Mouse (Mus musculus): ENCODE data around the gene Mapk14. TPM values are rescaled to one million over a fixed set of nuclear protein-coding genes. Genes with fewer than 3 reads are reported as not detected.
"Not testable (repeated sequence)": the region's sequence is repeated elsewhere in the genome, so short reads cannot be mapped to it uniquely, and the experiment has no call there.

Mapk14 gene
- total RNA-seq, 2 experiments from 2014 or later: 100 to 111 TPM

DNA sequence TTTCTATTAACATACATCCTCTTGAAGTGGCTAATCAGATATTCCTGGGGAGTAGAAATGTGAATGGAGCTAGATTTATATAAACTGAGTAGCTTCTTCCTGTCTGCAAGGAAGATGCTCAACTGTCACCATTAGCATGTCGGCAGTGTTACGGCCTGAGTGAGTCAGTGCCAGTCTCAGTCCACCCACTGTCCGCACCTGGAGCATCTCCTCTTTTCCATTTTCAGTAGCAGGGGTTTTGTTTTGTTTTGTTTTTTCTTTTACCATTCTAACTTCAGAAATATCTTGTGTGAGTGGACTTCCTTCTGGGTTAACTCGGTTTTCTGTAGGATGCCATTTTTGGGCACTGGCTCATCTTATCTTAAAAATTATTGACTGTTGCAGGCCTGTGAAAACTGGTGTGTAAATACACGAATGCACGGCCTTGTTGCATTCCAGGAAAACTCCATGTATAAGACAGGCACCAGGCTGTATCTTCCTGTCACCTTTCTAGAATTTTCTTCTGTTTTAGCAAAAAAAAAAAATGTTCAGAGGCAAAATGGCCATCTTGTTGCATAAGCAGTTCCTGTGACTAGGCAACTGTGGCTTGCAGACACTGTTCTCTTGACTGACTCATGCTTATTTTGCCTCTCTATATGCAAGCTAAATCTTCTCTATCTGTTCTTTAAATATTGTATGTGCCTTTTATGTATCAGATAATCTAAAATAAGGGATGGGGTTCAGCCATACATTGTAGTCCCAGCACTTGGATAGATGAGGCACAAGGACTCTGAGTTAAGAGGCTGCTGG is 44.4 kb downstream of the Mapk14 start:
- no peak for ATAC-seq (replicated peaks; ENCODE audit: poor library complexity)

DNA sequence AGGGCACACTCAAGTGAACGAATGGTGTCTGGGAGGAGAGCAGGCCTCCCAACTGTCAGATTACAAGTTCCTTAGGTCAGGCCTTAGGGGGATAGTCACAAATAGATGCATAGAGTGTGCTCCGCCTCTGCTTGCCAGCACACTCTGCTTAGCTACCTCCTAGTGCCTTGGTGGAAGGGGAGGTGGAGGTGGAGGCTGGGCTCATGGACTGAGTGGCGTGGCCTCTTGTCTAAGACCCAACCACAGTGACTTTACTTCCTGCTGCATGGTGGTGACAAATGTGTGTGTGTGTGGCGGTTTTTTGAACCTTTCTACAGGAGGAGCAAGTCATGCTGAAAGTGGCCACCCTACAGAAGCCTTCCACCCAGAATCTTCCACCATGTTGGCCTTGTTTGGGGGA is 45.4 kb downstream of the Mapk14 start:
- peak; percentile 94 for ATAC-seq (replicated peaks; ENCODE audit: poor library complexity)

- no peak; the same call in 1 of the 2 replicates for ATAC-seq (replicated peaks; ENCODE audit: poor library complexity)
These were observed 46.8 kb downstream of the Mapk14 start for GRCm38 (mm10) chr17:28737973-28738372.

DNA sequence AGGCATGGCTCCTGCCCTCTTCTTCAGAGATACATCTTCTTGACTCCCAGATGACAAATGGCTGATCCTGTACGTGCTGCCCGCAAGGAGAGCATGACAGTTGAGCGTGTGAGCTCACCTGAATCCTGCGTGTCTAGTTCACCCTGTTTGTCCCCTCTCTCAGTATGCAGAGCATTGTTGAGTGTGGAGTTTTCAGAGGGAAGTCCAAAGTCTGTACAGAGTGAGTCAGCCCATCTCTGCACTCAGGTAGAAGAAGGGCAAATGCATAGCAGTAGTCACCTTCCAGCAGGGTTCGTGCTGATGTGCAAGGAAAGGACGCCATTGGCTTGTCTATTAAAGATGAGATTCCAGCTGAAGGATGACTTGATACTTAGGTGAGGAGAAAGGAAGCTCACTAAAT is 48.1 kb downstream of the Mapk14 start:
- ATAC-seq (replicated peaks; ENCODE audit: poor library complexity): no peak

GRCm38 (mm10) chr17:28743145-28743866 is 52.2 kb downstream of the Mapk14 start:
- ATAC-seq (replicated peaks; ENCODE audit: poor library complexity): no peak

DNA sequence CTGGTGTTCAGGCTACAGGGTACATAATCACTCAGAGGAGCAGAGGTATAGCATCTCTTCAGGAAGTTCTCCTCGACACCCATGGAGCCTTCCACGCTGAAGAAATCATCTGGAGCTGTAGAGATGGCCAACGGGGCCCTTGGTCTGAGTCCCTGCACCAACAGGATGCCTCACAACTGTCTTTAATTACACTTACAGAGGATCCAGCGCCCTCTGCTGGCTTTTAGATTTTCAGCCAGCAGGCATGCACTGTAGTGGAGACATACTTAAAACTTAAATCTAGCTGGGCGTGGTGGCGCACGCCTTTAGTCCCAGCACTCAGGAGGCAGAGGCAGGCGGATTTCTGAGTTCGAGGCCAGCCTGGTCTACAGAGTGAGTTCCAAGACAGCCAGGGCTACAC is 52.8 kb downstream of the Mapk14 start:
- peak; percentile 55; the same call in 1 of the 2 replicates for ATAC-seq (replicated peaks; ENCODE audit: poor library complexity)

GRCm38 (mm10) chr17:28745773-28746172 is 54.6 kb downstream of the Mapk14 start:
- ATAC-seq (replicated peaks; ENCODE audit: poor library complexity): no peak

GRCm38 (mm10) chr17:28748001-28748400 is 56.9 kb downstream of the Mapk14 start:
- ATAC-seq (replicated peaks; ENCODE audit: poor library complexity): no peak

GRCm38 (mm10) chr17:28750580-28750979 is 59.5 kb downstream of the Mapk14 start:
- peak; percentile 95 for ATAC-seq (replicated peaks; ENCODE audit: poor library complexity)

DNA sequence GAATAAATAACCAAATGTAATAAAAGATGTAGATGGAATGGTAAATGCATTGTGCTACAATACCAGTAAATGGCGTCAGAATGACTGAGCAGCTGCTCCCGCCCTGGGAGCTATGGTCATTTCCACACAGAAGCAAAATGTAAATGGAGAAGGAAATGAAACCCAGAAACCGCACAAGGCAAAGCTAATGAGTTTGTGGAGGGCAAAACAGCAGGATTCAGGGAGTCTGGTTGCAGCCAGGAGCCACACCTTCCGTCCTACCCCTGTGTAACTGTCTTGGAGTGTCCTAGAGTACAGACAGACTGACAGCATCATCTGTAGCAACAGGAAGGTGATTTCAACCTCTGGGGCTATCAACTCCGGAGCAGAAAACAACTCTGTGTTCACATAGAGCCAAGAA is 65.3 kb downstream of the Mapk14 start:
- ATAC-seq (replicated peaks; ENCODE audit: poor library complexity): peak; percentile 88

DNA sequence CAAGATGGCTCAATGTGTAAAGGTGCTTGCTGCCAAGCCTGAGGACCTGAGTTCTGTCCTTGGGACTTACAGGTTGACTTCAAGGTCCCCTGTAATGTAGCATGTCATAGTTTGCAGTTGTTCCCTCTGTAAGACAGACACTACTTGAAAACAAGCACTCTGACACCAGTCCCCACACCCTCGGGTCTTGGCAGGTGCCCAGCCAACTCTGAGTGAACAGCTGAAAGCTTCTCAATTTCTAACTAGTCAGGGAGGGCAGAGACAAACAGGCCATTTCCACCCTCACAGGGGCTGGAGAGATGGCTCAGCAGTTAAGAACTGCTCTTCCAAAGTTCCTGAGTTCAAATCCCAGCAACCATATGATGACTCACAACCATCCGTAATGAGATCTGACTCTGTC is 66.3 kb downstream of the Mapk14 start:
- no peak for ATAC-seq (replicated peaks; ENCODE audit: poor library complexity)

GRCm38 (mm10) chr17:28760736-28761312 is 69.7 kb downstream of the Mapk14 start:
- ATAC-seq (replicated peaks; ENCODE audit: poor library complexity): no peak

DNA sequence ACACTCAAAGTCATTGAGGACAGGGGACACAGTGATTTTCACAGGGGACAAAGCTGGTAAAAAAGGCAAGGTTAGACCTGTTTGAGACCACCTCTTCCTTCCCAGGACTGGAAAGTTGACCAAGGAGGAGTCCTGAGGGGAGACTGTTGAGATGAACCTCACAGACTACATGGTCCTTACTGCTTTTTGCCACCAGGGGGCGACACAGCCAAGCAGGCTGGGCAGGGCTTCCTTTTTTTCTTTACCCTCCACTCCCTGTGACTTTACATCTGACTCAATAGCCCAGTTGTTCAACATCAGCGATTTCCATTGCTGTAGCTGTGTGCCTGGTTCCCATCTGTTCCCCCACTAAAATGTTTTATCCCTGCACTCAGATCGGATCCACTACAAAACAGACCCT is 70.7 kb downstream of the Mapk14 start:
- peak; percentile 95 for ATAC-seq (replicated peaks; ENCODE audit: poor library complexity)

DNA sequence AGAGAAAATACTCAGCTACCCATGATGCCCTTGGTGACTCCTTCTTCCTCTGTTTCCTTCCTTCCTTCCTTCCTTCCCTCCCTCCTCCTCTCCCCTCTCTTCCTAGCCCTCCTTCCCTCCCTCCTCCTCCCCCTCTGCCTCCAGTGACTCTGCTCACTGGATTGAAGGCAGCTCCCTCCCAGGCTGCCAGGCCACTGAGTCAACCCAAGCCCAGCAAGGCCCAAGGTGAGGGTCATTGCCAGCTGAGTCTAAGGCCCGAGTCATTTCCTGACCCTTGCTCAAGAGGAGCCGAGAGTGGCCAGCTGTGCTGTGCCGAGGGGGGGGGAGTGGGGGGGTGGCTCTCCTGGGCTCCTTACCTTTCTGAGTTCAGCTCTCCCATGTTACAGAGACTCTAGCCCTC is 75.1 kb downstream of the Mapk14 start:
- ATAC-seq (replicated peaks; ENCODE audit: poor library complexity): no peak

GRCm38 (mm10) chr17:28766781-28767515 is 75.8 kb downstream of the Mapk14 start:
- no peak for ATAC-seq (replicated peaks; ENCODE audit: poor library complexity)

- peak; percentile 68 for ATAC-seq (replicated peaks; ENCODE audit: poor library complexity)
These were observed 78.2 kb downstream of the Mapk14 start, which contains the start of gene Mapk13 for GRCm38 (mm10) chr17:28769121-28769874. Gene Mapk13 (plus strand): TSS chr17:28769297.

- peak; percentile 40 for ATAC-seq (replicated peaks; ENCODE audit: poor library complexity)
These were observed 78.8 kb downstream of the Mapk14 start for GRCm38 (mm10) chr17:28769875-28770421.

DNA sequence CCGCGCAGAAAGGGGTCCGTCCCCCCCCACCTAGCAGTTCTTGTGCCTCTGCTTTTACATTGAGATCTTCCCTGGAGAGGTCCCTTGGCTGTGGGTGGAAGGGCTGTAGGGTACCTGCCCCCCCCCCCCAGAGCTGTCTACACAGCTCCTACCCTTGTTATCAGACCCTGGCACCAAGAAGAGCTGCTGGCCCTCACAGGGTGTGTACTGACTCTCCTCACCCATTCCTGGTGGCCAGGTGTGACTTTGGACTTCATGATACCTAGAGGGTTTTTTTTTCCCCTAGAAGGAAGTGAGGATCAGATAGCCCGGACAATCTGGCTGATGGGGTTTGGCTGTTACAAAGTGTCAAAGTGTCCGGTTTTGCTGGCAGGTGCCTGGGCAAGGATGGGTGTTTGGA is 80.2 kb downstream of the Mapk14 start:
- no peak for ATAC-seq (replicated peaks; ENCODE audit: poor library complexity)

GRCm38 (mm10) chr17:28774303-28774702 is 83.2 kb downstream of the Mapk14 start:
- not testable (repeated sequence) for ATAC-seq (replicated peaks; ENCODE audit: poor library complexity)

DNA sequence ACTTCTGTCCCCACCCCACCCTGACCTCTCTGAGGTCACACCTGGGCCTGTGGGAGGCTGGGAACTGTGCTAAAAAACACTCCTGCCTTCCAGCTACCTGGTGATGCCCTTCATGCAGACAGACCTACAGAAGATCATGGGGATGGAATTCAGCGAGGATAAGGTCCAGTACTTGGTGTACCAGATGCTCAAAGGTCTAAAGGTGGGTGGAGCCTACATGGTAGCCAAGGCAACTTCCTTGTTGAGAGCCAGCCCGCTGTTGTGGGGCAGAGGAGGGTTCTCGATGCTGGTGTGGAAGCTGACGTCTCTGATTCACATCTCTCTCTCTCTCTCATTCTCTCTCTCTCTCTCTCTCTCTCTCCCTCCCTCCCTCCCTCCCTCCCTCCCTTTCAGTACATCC is 84.0 kb downstream of the Mapk14 start:
- no peak for ATAC-seq (replicated peaks; ENCODE audit: poor library complexity)
